Mouse (Mus musculus): ENCODE results near the gene Slc15a4.

DNA sequence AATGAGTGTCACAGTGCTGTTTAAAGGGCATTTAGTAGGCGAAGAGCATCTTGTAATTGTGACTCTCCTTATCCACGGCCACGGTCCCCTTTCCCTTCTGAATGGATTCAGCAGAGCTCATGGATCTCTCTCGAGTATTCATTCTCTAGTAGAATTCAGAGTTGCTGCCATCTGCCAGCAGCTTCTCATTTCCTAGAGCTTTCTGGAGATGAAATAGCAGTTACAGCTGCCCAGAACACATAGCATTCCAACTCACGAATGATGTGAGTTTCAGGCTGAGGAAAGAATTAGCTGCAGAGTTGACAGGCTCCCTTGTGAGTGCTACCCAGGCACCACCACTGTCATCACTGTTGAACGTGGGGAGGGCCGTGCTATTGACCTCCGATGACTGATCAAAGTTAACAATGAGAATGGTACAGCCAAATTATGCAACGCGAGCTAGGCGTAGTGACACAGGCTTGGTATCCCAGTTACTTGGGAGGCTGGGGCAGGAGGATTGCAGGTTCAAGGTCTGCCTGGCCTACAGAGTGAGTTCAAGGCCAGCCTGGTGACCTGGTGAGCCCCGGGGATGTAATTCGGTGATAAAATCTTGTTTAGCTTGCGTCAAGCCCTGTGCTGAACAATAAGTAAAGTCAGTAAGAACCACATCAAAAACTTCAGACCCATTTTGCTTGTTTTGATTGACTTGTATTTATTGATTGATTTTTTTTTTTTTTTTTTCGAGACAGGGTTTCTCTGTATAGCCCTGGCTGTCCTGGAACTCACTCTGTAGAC lies 8.7 kb upstream of the Slc15a4 start:
- no peak for TF ChIP-seq CTCF (IDR thresholded peaks at IDR 0.05)
- no peak for TF ChIP-seq EP300 (IDR thresholded peaks at IDR 0.05)

Data from lung, postnatal 0 days (tissue).